Mouse (Mus musculus) yolk sac, embryonic 10.5 days (tissue): Measurements from ENCODE around the gene Scd1.
"Not testable (repeated sequence)": the region's sequence is repeated elsewhere in the genome, so short reads cannot be mapped to it uniquely, and the experiment has no call there.

ENCODE experiments used
- DNase-seq: peaks from one replicate; pipeline ENCODE4 v3.0.0-alpha.2; 2017; ENCODE audit warnings: low spot score

The Scd1 gene

DNA sequence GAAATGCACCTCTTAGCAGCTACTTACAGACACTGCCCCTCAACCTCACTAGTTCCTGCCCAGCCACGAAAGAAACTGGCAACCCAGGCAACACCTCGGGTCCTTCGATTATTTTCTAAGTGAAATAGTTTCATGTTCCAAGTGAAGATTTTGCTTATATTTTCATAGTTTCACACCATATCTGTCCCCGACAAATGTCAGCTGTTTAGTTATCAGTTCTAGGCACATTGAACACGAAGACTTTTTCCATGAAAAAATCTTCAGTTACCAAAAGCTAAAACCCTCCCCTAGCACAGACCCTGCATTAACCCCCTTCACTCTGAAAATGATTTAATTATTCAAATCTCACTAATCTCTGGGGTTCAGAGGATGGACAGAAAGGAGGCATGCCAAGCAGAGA lies 10.9 kb downstream of the Scd1 start:
- no peak for DNase-seq

DNA sequence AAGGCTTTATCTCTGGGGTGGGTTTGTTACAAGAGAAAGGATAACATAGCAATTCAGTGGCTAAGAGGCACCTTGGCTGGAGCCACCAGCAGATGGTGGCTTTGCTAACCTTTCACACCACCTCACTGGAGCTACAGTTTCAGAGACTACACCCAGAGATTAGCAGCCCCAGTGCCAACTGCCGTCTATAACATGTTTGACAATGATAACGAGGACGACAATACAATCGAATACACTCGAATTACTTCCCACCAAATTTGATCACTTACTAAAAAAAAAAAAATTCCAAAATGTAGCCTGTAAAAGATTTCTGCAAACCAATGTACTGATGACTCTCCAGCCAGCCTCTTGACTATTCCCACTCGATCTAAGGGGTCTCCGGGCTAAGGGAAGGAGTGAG lies 12.7 kb downstream of the Scd1 start:
- DNase-seq: no peak

DNA sequence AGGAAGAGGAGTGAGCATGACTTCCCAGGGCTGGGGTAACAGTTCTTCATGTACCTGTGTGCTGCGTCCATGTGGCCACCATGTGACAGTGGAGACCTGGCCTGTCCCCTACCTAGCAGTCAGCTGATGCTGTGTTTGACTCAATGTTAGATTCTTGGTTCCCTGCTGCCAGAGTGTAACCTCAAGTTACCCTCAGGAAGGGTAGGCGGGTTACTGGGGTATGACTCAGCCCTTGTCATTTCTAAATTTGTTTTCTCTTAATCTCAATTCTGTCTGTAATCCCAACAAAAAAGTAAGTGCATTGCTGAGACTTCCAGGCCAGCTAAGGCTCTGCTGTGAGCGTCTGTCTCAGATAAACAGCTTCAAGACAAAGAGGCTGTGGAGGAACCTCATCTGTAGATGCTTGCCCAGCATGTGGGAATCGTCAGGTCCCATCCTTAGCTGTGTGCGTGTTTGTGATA lies 13.7 kb downstream of the Scd1 start:
- no peak for DNase-seq

DNA sequence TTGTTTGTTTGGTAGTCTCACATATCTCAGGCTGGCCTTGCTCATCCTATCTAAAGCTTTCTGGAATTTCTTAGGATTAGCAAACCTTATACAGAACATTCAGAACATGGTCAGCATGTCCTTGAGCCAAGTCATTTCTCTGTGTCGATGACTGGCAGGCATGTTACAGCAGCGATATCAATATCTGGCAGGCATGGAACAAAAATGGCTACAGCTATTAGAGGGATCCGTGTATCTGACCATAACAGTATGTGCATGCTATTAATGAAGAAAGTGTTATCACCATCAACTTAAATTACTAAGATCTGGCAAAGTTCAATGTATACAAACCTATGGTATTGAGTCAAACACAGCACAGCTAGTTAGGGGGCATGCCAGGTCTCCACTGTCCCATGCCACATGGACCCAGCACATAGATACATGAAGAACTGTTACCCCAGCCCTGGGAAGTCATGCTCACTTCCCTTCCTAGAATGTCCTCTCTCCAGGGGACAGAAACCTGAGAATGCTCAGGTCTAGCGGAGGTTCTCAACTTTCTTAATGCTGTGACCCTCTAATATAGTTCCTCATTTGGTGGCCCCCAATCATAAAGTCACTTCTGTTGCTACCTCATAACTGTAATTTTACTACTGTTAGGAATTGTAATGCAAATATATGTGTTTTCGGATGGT lies 15.2 kb downstream of the Scd1 start:
- DNase-seq: no peak

DNA sequence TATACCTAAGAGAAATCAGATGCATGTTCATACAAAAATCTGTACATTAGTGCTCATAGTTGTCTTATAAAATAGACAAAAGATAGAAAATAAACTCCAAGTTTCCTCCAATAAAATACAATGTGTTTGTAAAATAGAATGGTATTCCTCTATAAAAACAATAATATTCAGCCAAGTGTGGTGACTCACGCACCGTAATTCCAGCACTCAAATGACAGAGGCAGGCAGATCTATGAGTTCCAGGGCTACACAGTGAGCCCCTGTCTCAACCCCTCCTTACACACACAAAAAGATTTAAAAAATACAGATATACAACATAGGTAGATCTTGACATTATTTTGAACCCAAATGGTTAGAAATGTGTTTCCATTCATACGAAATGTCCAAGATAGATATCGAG lies 15.8 kb downstream of the Scd1 start:
- DNase-seq: no peak

DNA sequence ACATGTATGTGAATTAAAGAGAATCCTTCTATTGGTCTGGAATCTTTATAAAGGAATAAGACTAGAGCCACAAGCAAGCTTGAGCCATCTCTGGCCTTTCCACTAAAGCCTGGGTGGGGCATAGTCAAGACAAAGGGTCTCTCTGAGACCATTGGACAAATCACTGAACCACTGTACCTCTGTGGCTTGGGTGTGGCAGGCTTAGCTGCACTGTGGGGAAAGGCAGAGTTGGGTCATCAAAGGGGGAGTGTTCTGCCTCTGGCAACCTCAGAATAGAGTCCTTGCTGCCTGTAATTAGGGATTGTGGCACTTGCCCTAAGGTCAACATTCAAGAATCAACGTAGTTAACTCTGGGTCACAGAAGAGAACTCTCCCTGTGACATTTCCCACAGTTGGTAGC lies 18.2 kb downstream of the Scd1 start:
- no peak for DNase-seq

DNA sequence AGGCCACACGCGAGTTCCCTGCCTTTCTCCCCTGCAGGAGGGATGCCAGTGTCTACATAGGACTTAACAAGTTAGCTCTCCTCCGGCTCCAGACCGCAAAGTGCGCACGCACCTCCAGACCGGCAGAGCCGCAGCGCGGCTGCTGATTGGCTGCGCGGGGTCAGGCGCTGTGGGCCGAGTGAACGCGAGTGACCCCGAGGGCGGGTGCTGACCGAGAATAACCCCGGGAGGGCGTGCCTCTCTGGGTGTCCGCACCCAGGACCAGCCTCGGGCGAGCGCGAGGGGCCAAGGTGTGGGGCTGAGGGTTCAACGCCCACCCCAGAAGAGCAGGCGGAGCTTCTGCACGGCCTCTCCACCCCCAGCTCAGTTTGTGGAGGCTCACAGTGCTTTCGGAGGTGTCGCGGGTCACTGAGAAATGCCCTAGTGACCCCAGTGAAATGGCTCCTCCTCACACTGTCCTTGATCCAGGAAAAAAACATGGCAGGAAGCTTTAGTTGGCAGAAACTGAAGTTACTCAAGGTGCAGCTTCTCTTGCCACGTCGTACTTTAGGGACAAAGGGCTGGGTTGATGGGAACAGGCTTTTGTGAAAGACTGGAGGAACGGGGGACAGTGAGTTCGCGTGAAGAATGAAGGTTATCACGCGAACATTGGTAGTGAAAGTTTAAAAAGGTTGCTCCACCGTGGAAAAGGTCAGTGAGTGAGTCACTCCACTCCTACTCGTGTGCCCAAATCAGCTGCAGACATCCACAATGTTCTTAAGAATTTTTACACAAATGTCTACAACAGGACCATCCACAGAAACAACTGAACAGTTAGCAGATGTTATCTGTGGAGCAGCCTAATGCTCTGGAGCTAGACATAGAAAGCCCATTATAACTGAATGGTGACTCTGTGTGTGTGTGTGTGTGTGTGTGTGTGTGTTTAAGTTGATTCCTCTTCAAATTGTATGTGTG lies 18.9 kb downstream of the Scd1 start:
- DNase-seq: peak; percentile 98

DNA sequence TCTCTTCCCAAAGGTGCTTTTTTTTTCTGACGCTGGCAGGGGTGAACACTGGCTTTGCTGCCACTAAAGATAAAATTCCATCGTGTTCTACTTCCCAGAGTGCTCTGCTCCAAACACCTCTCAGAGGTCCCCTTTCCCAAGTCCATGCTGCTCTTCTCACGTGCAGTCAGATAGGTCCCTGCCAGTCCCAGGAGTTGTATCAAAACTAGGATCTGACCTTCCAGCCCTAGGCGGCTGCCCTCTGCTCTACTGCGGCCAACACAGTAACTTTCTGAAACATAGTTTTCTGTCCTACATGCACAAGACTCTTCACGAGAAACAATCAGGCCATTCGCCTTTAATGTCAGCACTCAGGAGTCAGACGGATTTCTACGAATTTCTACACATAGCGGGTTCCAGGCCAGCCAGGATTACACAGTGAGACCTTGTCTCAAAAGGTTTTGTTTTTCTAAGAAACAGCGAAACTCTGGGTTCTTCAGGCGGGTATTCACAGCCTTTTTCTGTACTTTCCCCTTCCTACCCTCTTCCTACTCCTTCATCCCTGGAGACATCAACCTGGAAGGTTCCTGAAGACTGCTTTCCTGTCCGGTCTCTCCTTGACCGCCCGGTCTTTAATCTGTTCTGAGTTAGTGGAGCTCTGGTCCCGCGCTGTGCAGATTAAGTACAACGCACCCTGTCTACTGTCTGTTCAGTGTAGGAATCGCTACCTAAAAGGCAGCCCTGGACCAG lies 19.8 kb downstream of the Scd1 start:
- DNase-seq: peak; percentile 48

DNA sequence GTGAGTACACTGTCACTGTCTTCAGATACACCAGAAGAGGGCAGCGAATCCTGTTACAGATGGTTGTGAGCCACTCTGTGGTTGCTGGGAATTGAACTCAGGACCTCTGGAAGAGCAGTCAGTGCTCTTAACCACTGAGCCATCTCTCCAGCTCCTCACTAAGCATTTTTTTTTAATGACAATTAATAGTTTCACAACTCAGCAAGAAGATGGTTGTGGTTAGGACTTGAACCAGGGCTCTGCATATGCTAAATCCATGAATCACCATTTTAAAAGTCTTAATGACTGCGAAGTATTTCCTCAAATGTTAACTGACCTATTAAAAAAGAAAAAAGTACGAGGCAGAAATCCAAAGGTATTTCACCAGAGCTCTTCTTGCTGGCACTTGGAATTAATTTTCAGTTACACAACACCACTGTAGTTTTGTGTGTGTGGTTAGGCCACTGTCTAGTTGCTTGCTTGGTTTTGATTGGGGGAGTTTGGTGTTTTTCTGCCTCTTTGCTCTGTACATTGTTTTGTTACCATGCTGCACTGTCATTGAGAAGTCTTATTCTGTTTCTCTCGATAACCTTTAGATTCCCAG lies 20.5 kb downstream of the Scd1 start:
- DNase-seq: no peak

DNA sequence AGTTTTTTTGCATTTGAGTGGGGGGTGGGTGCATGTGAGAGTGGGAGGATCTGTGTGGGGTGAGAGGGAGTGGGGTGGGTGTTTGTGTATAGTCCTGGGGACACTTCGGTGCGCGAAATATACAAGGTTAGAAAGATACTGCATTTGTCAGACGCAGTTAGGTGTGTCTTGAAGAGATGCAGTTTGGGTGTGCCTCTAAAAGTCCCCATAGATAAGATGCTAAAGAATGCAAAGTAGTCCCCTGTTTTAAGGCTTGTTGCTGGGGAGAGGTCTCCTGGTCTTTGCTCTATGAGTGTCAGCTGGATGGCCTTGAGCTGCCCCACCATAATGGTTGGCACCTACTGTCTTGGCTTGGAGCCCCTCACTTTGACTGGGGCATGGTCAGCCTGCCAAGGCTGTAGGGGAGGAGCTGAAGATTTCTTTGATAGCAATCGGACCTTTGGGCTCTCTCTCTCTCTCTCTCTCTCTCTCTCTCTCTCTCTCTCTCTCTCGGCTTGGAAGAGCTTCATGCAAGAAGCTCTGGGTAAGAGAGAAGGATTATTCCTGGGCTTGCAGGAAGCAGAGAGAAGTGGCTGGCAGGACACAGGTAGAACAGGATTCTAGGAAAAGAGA lies 21.7 kb downstream of the Scd1 start:
- DNase-seq: no peak

DNA sequence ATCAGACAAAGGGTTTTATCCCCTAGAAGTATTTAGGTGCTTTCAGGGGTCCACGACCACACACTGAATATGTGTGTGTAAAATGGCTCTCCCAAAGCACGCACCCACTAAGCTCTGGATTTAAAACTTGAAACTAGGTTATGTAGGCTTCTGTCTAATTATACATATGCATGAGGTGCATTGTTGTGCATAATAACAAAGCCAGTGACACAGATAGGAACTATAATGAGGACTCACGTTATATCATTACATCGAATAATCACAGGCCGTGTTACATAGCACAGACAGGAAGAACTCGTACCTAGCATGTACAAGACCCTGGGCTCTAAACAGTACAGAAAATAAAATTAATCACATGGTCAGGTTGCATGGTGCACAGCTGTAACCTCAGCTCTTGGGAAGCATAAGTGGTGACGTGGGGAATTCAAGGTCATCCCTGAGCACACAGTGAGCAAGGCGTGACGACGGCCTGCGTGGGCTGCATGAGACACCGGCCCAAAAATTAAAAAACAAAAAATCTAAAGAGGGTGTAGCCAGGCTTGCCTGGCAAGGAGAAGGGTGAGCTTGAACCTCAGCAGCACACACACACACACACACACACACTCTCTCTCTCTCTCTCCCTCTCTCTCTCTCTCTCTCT lies 24.9 kb downstream of the Scd1 start:
- no peak for DNase-seq

DNA sequence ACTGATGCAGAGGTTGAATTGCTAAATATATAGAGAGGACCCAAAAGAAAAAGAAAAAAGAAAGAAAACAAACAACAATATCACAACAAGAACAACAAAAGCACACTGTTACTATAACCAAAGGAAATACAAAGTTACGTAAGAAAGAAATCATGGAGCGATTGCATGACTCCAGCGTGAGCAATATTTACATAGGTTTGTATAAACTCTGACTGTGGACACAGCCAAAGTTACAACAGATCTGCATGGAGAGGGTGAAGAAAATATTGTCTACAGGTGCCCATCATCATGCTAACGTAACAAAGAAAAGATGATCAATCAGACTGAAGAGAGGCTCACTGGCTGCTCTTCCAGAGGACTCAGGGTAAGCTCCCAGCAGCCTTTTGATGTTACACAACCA lies 27.6 kb downstream of the Scd1 start:
- DNase-seq: no peak

DNA sequence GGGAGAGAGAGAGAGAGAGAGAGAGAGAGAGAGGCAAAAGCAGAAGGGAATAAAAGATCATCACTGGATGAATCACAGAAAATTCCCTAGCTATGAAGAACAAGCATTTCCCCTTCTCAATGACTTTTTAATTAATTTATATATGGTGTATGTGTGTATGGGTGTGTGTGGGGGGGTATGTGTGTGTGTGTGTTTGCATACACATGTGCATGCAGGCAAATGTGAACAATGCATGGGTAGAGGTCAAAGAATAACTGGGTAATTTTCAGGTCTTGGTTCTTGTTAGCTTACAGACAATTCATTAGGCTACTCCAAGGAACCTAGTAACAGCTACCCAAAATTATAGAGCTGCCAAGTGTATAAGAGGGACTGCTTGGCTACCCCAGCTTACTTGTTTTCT lies 28.6 kb downstream of the Scd1 start:
- no peak for DNase-seq

DNA sequence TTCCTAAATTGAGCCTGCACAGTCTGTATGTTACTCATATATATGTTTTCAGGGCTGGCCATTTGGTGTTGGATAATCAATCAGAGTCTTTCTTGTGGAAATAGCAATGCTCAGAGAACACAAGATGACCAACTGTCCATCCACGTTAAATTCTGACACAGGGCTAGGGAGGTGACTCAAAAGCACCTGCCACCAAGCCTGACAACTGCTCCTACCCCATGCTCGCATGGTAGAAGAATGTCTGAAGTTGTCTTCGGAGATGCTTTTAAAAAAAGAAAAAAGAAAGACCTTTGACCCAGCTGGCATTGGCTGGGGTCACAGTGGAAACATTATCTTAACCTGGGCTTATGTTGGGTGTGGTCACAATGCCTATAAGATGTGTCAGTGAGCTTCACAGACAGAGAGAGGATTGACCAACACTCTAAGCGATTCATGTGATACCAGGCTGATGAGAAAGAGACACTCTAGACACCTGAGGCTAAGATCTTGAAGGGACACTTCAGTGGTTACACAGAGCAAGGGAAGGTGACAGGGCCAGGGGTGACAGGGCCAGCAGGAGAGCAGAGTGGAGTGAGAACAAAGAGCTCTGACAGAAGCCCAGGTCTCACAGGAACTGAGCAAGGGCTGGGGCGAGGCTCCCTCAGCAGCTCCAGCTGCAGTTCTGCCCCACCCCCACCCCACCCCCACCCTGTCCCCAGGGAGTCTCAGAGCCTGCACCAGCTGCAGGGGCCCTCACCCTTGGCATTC lies 29.9 kb downstream of the Scd1 start:
- no peak for DNase-seq

DNA sequence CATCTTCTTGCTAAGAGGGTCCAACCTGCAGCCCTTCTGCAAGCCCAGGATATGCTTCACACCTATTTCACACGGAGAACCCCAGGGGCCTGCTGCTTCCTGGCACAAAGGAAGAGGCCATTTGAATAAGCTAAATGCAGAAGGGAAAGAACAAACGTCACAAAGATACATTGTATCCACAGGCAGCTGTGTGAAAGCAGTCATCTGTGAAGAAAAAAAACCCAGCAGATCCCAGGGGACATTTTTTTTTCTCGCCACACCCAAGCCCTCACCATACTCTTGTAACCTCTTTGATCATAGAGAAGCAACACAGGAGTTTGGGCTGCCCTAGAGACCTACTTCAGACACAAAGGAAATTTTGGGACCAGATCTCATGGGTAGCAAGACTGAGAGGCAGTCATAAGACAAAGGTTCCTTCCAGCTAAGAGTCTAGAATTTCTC lies 31.1 kb downstream of the Scd1 start:
- DNase-seq: no peak

DNA sequence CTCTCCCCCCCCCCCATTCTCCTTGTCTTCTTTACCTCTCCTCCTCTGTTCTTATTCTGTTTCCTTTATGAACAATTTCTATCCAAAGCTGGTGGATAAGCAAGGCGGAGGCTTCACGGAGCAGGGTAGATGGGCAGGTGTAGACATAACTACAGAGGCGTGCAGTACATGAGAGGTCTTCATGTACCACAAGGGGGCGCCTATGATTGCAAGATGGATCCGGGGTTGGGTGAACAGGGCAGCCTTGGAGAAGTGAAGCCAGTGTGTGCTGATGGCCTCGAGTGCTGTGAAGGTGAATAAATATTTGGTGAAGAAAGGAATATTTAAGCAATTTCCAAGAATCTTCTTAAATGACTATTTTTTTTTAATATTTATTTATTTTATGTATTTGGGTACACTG lies 34.7 kb downstream of the Scd1 start:
- peak; percentile 58 for DNase-seq

DNA sequence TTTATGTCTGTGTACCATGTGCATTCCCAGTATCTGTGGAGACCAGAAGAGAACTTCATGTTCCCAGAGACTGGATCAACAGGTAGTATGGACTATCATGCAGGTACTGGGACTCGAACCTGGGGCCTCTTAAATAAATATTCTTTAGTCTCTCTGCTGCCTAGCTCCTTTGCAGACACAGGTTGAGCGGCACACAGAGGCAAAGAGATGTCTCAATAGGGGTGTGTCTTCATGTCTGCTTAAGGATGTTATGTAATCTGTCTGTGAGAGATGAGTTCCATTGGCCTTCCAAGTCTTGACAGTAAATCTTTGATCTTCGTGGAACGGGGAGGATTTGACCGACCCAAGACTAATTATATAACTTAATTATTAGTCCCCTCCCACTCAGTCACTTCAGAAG lies 37.4 kb downstream of the Scd1 start:
- DNase-seq: no peak

DNA sequence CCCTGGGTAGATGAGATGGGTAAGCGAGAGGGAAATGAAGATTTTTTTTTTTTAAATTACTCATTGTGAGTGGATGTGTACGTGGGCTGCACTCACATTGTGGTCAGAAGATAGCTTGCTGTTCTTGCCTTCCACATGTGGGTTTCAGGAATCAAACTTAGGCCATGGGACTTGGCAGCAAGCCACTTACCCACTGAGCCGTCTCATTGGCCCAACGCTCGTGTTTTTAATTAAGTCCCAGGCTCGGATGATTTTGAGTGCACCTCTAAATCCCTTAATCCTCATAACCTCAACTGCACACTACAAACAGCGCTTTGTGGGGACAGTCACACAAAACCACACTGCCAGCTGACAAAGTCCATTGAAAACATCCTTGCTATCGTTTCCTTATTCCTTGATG lies 38.3 kb downstream of the Scd1 start:
- DNase-seq: no peak

DNA sequence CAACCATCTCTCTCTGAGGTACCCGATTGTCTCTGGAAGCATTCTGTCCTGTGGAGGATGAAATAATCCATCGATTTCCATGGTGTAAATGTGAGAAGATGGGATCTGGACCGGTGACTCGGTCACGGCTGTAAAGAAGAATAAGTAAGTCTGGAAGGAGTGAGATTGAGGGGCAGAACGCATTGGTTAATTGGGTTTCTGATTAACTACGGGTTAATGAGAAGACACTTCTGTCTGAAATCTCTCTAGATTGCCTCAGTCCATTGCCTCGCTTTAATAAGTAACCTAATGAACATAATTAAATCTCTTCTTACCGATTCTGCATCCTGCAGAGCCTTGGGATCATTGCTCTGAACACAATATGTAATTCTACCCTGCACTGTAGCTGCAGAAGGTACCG lies 40.6 kb downstream of the Scd1 start:
- not testable (repeated sequence) for DNase-seq

DNA sequence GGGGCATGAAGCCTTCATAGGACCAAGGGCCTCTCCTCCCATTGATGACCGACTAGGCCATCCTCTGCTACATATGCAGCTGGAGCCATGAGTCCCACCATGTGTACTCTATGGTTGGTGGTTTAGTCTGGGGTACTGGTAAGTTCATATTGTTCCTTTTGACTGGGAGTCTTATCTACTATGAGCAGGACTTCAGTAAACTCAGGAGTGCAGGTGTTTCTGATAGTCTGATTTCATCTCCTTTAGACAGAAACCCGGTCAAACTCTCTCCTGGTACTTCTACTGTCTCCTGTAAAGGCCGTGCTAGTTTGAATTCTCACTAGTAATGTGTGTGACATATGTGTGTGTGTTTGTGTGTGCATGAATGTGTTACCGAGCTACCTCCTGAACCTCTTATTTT lies 41.9 kb downstream of the Scd1 start:
- DNase-seq: no peak

DNA sequence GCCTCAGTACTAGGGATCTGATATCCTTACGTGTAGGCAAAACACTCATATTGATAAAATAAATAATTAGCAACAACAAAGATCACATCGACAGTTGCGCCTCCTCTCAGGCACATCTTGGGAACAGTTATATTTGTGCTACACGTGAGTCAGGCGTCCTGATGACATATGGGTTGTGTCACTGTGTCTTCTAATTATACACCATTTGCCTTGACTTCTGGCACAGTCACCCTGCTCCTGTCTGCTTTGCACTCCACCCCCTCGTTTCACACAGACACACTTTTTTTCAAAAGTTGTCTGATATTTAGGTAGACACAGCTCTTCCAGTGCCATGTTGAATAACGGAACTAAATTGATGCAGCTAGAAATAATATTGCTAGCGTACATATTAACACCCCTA lies 43.6 kb downstream of the Scd1 start:
- no peak for DNase-seq
